In the genomic region with DNA sequence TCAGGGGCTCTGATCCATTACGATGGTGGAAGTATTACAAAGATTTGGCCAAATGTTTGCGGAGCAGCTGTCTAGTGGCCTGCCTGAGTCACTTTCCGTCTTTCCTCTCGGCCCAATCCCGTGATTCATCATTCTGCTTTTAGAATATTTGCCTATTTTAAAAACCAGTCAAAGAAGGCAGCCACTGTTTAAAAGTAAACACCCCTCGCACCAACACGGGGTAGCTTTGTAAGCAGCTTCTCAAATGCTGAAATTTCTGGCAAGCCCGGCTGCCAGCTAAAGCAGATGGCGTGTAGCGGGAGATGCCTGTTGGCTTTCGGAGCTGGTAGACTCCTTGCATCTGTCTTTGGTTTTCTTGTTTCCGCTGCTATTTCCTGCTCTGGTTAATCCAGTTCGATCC, we compare ENCODE assay signal across 10 mouse cellular contexts. TPM values are rescaled to one million over a fixed set of nuclear protein-coding genes. Genes with fewer than 3 reads are reported as not detected.
DNase-seq lines count a peak whose midpoint lies in the region; ATAC-seq lines count a peak whose summit lies in the region.
"Had no signal": no experiment of that assay in that cellular context is flagged by ENCODE, and none has a peak within 500 bp of the region (broad histone marks: within the 10 kb centered on the region; RNA-seq: fewer than 3 reads in every experiment).

No protein-coding gene starts in this region.

- no peak for DNase-seq in hindbrain, embryonic 10.5 days (ENCODE audit: low spot score)
- peak; percentile 73 for DNase-seq in embryonic facial prominence, embryonic 11.5 days (ENCODE audit: low spot score)
- peak; percentile 33 for DNase-seq in layer of hippocampus, adult 9-10 months (ENCODE audit: low spot score)
- DNase-seq in right cerebral cortex, postnatal 14 days: peak; percentile 48
- no peak for DNase-seq in B cell, adult 2 months
- DNase-seq in natural killer cell, adult 2 months (ENCODE audit: low spot score in 2 of 2): no peak

- H3K4me1 ChIP-seq in hindbrain, embryonic 15.5 days (replicated peaks): no peaks in the 10 kb centered on the region
- H3K4me1 ChIP-seq in hindbrain, embryonic 10.5 days (replicated peaks): no peaks in the 10 kb centered on the region
- no peaks in the 10 kb centered on the region for H3K4me1 ChIP-seq in embryonic facial prominence, embryonic 11.5 days (ENCODE audit: control insufficient read depth, insufficient read depth, low read length)
- H3K4me1 ChIP-seq: liver, embryonic 15.5 days had no signal

- 76% methylated on average over 13 of the region's 13 CpGs for WGBS in hindbrain, embryonic 15.5 days
- WGBS in hindbrain, embryonic 10.5 days: 91% methylated on average over 13 of the region's 13 CpGs
- WGBS in embryonic facial prominence, embryonic 11.5 days: 67% methylated on average over 13 of the region's 13 CpGs

- no peaks in the 10 kb centered on the region for H3K27me3 ChIP-seq in hindbrain, embryonic 15.5 days
- H3K27me3 ChIP-seq in hindbrain, embryonic 10.5 days (ENCODE audit: insufficient read depth, poor library complexity, severe bottlenecking): no peaks in the 10 kb centered on the region
- no peaks in the 10 kb centered on the region for H3K27me3 ChIP-seq in embryonic facial prominence, embryonic 11.5 days (ENCODE audit: control insufficient read depth, insufficient read depth, low read length)
- H3K27me3 ChIP-seq: liver, embryonic 15.5 days had no signal

- 0 out of 2 replicates have a peak, but pooled peaks have one; percentile 54 for ATAC-seq in hindbrain, embryonic 15.5 days (ENCODE audit: low FRiP score, low read depth)
- no peak; the same call in 1 of the 2 replicates for ATAC-seq in embryonic facial prominence, embryonic 11.5 days (replicated peaks; ENCODE audit: insufficient number of reproducible peaks, low FRiP score, low TSS enrichment, low read depth)
- no peak for ATAC-seq in CD4-positive, CD25-positive, alpha-beta regulatory T cell, adult 4 months

- no peaks in the 10 kb centered on the region for H3K9me3 ChIP-seq in hindbrain, embryonic 15.5 days
- no peaks in the 10 kb centered on the region for H3K9me3 ChIP-seq in hindbrain, embryonic 10.5 days
- no peaks in the 10 kb centered on the region for H3K9me3 ChIP-seq in embryonic facial prominence, embryonic 11.5 days (replicated peaks; ENCODE audit: control insufficient read depth, low read length)
- H3K9me3 ChIP-seq: liver, embryonic 15.5 days had no signal

- H3K4me3 ChIP-seq in hindbrain, embryonic 15.5 days: no peak overlapping the region
- H3K4me3 ChIP-seq in hindbrain, embryonic 10.5 days: no peak overlapping the region
- no peak overlapping the region for H3K4me3 ChIP-seq in embryonic facial prominence, embryonic 11.5 days (ENCODE audit: low read depth, low read length)
- H3K4me3 ChIP-seq: erythroblast, embryonic 14.5 days; liver, embryonic 15.5 days had no signal

- 0 out of 2 replicates have a peak overlapping the region, but pooled peaks have one; percentile 11 for H3K27ac ChIP-seq in hindbrain, embryonic 15.5 days (replicated peaks)
- H3K27ac ChIP-seq in hindbrain, embryonic 10.5 days: no peak overlapping the region
- H3K27ac ChIP-seq in embryonic facial prominence, embryonic 11.5 days (replicated peaks; ENCODE audit: low read depth, low read length): no peak overlapping the region
- H3K27ac ChIP-seq: liver, embryonic 15.5 days had no signal

- no peak overlapping the region for H3K4me2 ChIP-seq in hindbrain, embryonic 15.5 days
- no peak overlapping the region for H3K4me2 ChIP-seq in embryonic facial prominence, embryonic 11.5 days (ENCODE audit: low read depth, low read length)
- H3K4me2 ChIP-seq: liver, embryonic 15.5 days had no signal

- no peak overlapping the region for H3K9ac ChIP-seq in hindbrain, embryonic 15.5 days
- H3K9ac ChIP-seq in embryonic facial prominence, embryonic 11.5 days (replicated peaks; ENCODE audit: low read length): no peak overlapping the region
- H3K9ac ChIP-seq: liver, embryonic 15.5 days had no signal

- H3K36me3 ChIP-seq in hindbrain, embryonic 15.5 days: no peaks in the 10 kb centered on the region
- H3K36me3 ChIP-seq in hindbrain, embryonic 10.5 days: no peaks in the 10 kb centered on the region
- no peaks in the 10 kb centered on the region for H3K36me3 ChIP-seq in embryonic facial prominence, embryonic 11.5 days (replicated peaks; ENCODE audit: control insufficient read depth, insufficient read depth, low read depth, low read length)
- H3K36me3 ChIP-seq: liver, embryonic 15.5 days had no signal

RNA-seq across cellular contexts. Expression of gene Map3k7cl, which starts 14.4 kb away (rescaled TPM):
- not detected in 2 replicates for polyA plus RNA-seq in hindbrain, embryonic 15.5 days (2015; fragmentation: Nextera tagmentation; extraction: Ambion mirVana)
- not detected in 2 replicates for polyA plus RNA-seq in hindbrain, embryonic 10.5 days (2016; fragmentation: Nextera tagmentation; extraction: Ambion mirVana)
- polyA plus RNA-seq in embryonic facial prominence, embryonic 11.5 days (2014; fragmentation: Nextera tagmentation; extraction: Ambion mirVana): not detected in 2 replicates
- polyA plus RNA-seq in CD4-positive, CD25-positive, alpha-beta regulatory T cell, adult 4 months (2017; shearing (Covaris generic)): not detected
- polyA plus RNA-seq: erythroblast, embryonic 14.5 days; liver, embryonic 15.5 days had no signal

Comparison
In these comparisons a context has a peak if more than half of its experiments do, and no peak if none do; other contexts are left out.
1. DNase-seq: peak in embryonic facial prominence, embryonic 11.5 days (single experiment), layer of hippocampus, adult 9-10 months (single experiment) and right cerebral cortex, postnatal 14 days (single experiment); none in hindbrain, embryonic 10.5 days (single experiment), B cell, adult 2 months (0 of 2) and natural killer cell, adult 2 months (0 of 2).